Mouse (Mus musculus) ES-E14 (cell line): ENCODE data around the gene Itpr1. TPM values are rescaled to one million over a fixed set of nuclear protein-coding genes. Genes with fewer than 3 reads are reported as not detected.

Experiments
- DNase-seq: peaks from one replicate; pipeline ENCODE4 v3.0.0-alpha.2; 2013; ENCODE audit warnings: low read depth, low spot score
- H3K27ac ChIP-seq: 2 replicates; pipeline ENCODE4 v1.5.1; 2012; ENCODE audit warnings: low read depth, mild to moderate bottlenecking, low read length, moderate library complexity, mixed read lengths; ENCODE audit not compliant: poor library complexity, insufficient read depth, severe bottlenecking
- H3K36me3 ChIP-seq: 2 replicates; pipeline ENCODE4 v1.6.1; 2012; ENCODE audit warnings: mild to moderate bottlenecking, low read length, moderate library complexity, mixed read lengths; ENCODE audit not compliant: control insufficient read depth, poor library complexity, insufficient read depth, severe bottlenecking
- H3K4me1 ChIP-seq, 2 experiments: fragments of 150-350 bp in 1 of 2; sonication (generic) in 1 of 2; 2 replicates each; pipeline ENCODE4 v1.6.1; 2012; ENCODE audit warnings: low read length in 2 of 2, mild to moderate bottlenecking in 1 of 2, mixed read lengths in 1 of 2; ENCODE audit not compliant: control insufficient read depth in 2 of 2, insufficient read depth in 2 of 2, poor library complexity in 1 of 2
- H3K4me3 ChIP-seq, 2 experiments: fragments of 150-350 bp in 1 of 2; sonication (generic) in 1 of 2; 2 replicates each; pipeline ENCODE4 v1.5.1; 2012; ENCODE audit warnings: low read length in 2 of 2, low read depth in 1 of 2, mild to moderate bottlenecking in 1 of 2, mixed read lengths in 1 of 2; ENCODE audit not compliant: insufficient read depth in 1 of 2, poor library complexity in 1 of 2, severe bottlenecking in 1 of 2
- H3K9ac ChIP-seq: 2 replicates; pipeline ENCODE4 v1.6.1; 2012; ENCODE audit warnings: low read depth, mild to moderate bottlenecking, low read length, mixed read lengths; ENCODE audit not compliant: poor library complexity, insufficient read depth, severe bottlenecking
- H3K9me3 ChIP-seq: fragments of 150-350 bp; sonication (generic); 2 replicates; pipeline ENCODE4 v1.6.1; 2012; ENCODE audit warnings: low read depth, mild to moderate bottlenecking, low read length; ENCODE audit not compliant: control insufficient read depth, insufficient read depth
- CHD2 ChIP-seq: IDR thresholded peaks from 2 replicates; pipeline ENCODE4 v1.6.1; 2014; ENCODE audit warnings: mild to moderate bottlenecking, low read depth, low read length, inconsistent platforms
- HCFC1 ChIP-seq: IDR thresholded peaks from 2 replicates; pipeline ENCODE4 v1.6.1; 2012; ENCODE audit warnings: low read length, inconsistent platforms, borderline replicate concordance; ENCODE audit not compliant: insufficient read depth
- MAFK ChIP-seq: IDR thresholded peaks from 2 replicates; pipeline ENCODE4 v1.6.1; 2014; ENCODE audit warnings: mild to moderate bottlenecking, low read depth, low read length, inconsistent platforms; ENCODE audit not compliant: insufficient read depth
- ZC3H11A ChIP-seq: IDR thresholded peaks from 2 replicates; pipeline ENCODE4 v1.6.1; 2012; ENCODE audit warnings: low read depth, mild to moderate bottlenecking, inconsistent platforms, low read length, borderline replicate concordance
- ZNF384 ChIP-seq: IDR thresholded peaks from 2 replicates; pipeline ENCODE4 v1.6.1; 2012; ENCODE audit warnings: low read depth, low read length, inconsistent platforms
- in situ Hi-C, 2 experiments: fragments of 600-800 bp; cut with MboI; formaldehyde crosslinking; loops; one replicate each; pipeline ENCODE4 v1.15.1; 2025; ENCODE audit warnings: low sequenced_read_pairs in 2 of 2, inconsistent platforms in 1 of 2; ENCODE audit not compliant: unreplicated experiment in 2 of 2
- total RNA-seq: library from RNA; depleted of rRNA; stranded (reverse); fragments of 300-350 nt; gene quantifications from 2 replicates; pipeline ENCODE4 v1.2.3, GENCODE M21; 2012

Itpr1 gene
- total RNA-seq, 1 experiment: 52.8 TPM

GRCm38 (mm10) chr6:108230608-108231007, 17.7 kb downstream of the Itpr1 start:
- no peaks in the 10 kb centered on the region for H3K36me3 ChIP-seq
- H3K4me1 ChIP-seq: peaks cover 4 to 18% of the 10 kb centered on the region in 2 experiments; a peak in 3 of 4 replicates
- no peak overlapping the region for H3K27ac ChIP-seq
- in situ Hi-C loops: no loop called here
- H3K4me3 ChIP-seq: no peak overlapping the region
- TF ChIP-seq CHD2: no peak
- no peak for TF ChIP-seq HCFC1
- TF ChIP-seq MAFK: no peak
- no peak for TF ChIP-seq ZC3H11A
- TF ChIP-seq ZNF384: no peak
- no peaks in the 10 kb centered on the region for H3K9me3 ChIP-seq
- no peak overlapping the region for H3K9ac ChIP-seq
- no peak for DNase-seq

DNA sequence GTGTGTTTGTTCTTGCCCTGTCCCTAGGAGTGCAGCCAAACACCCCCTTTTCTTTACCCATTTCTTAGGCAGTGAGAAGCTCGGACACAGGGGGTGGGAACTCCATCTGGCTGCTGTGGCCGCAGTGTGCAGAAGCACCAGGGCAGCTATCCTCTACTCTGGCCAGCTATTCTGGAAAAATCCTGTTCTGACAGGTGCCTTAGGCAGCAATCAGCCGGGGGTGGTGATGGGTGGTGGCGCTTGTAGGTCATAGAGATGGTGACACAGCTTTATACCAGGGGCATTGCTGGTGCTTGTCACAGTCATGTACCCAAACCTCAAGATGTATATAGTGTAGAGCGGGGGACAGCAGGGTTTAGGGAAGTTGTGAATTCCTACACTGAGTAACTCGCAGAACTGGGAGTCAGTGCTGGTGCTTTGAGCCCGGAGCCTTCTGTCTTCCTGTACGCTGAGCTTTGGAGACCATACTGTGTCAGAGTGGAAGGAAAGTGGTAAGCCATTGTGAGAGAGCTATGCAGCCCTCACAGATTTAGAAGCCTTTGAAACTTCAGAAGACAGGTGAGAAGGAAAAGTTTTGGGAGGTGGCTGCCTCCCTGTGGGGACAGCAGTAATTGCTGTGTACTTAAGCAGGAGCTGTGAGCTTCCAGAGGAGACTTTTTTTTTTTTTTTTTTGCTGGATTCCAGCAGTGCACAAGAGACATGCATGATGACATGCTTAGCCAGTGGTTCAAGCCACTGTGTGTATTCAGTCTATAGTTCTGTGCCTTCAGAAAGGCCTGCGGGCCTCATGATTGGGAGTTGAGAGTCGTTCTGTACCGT, 19.2 kb downstream of the Itpr1 start:
- Histone ChIP-seq H3K4me3 (no peak overlapping the region), H3K36me3 (no peaks in the 10 kb centered on the region), H3K4me1 (peaks cover 8 to 22% of the 10 kb centered on the region in 2 experiments), H3K9me3 (no peaks in the 10 kb centered on the region), H3K27ac (no peak overlapping the region), H3K9ac (no peak overlapping the region)
- no peak for TF ChIP-seq CHD2
- no peak for TF ChIP-seq ZC3H11A
- TF ChIP-seq HCFC1: no peak
- peak; percentile 93 for TF ChIP-seq ZNF384
- no peak for DNase-seq
- in situ Hi-C loops: no loop called here

DNA sequence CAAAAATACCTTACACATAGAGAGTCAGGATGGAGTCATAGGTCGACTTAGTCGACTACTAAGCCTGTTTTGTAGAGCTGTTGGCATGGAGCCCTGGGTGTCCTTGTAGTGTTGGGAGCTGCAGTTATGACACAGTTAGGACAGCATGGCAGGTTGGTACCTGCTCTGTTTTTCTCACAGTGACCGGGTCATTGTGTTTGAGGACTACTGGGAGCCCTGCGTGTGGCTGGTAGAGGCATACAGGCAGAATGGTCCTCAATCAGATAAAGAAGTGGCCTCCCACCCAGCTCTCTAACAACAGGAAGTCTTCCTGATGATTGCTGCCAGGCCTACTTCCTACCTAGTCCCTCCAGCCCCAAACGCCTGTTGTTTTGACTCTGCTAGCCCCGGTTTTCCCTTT, 20.2 kb downstream of the Itpr1 start:
- TF ChIP-seq CHD2: no peak
- TF ChIP-seq HCFC1: no peak
- TF ChIP-seq ZNF384: no peak
- TF ChIP-seq ZC3H11A: no peak
- TF ChIP-seq MAFK: no peak
- Histone ChIP-seq H3K9me3 (no peaks in the 10 kb centered on the region), H3K4me1 (peaks cover 8 to 22% of the 10 kb centered on the region in 2 experiments), H3K27ac (no peak overlapping the region; the same call in 1 of the 2 replicates), H3K4me3 (no peak overlapping the region), H3K9ac (no peak overlapping the region), H3K36me3 (peaks cover 2% of the 10 kb centered on the region; the same call in 1 of the 2 replicates)
- in situ Hi-C loops: no loop called here
- no peak for DNase-seq

DNA sequence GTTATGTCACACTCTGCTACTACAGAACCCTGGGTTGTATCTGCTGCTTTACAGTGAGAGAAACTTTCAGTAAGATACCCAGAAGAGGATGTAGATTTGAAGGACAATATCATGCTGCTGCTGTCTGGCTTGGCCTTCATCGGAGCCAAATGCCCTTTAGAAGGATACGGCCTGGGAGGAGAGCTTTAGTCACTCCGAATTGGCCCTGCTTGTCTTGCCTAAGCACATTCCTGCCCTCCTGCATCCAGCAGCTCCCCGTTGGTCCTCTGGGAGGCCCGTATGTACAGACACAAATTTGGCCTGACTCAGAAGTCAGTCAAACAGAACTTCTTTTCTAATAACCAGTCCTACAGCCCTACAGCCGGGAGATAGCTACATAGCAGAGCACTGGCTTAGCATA, 21.6 kb downstream of the Itpr1 start:
- Histone ChIP-seq H3K4me1 (peaks cover 5 to 13% of the 10 kb centered on the region in 2 experiments), H3K27ac (no peak overlapping the region), H3K4me3 (no peak overlapping the region), H3K9ac (no peak overlapping the region), H3K36me3 (peaks cover 4% of the 10 kb centered on the region; the same call in 1 of the 2 replicates), H3K9me3 (no peaks in the 10 kb centered on the region)
- in situ Hi-C loops: no loop called here
- no peak for TF ChIP-seq CHD2
- TF ChIP-seq ZNF384: no peak
- TF ChIP-seq ZC3H11A: no peak
- no peak for DNase-seq
